Mouse (Mus musculus) lung, adult 2 months (tissue): ENCODE results near the gene Rassf7. TPM values are rescaled to one million over a fixed set of nuclear protein-coding genes. Genes with fewer than 3 reads are reported as not detected.
A peak's percentile ranks its signal among the peaks of the same experiment; 100 is the strongest.

ENCODE experiments used
- DNase-seq: peaks from one replicate; pipeline ENCODE4 v3.0.0; 2022
- H3K4me1 ChIP-seq: fragments of 200-500 bp; 2 replicates; pipeline ENCODE4 v1.6.1; 2011; ENCODE audit warnings: low read length; ENCODE audit not compliant: control insufficient read depth, insufficient read depth
- H3K4me3 ChIP-seq: fragments of 200-500 bp; replicated peaks from 2 replicates; pipeline ENCODE3; 2011; ENCODE audit warnings: low read depth, mild to moderate bottlenecking, control low read depth, low read length; ENCODE audit errors: extremely low read depth
- CTCF ChIP-seq: fragments of 200-500 bp; IDR thresholded peaks from 2 replicates; pipeline ENCODE4 v1.5.1; 2011; ENCODE audit warnings: mild to moderate bottlenecking, low read length, control low read depth; ENCODE audit not compliant: insufficient read depth
- POLR2A ChIP-seq: fragments of 200-500 bp; IDR thresholded peaks from 2 replicates; pipeline ENCODE4 v1.6.1; 2011; ENCODE audit warnings: low read depth, mild to moderate bottlenecking, control low read depth, low read length, borderline replicate concordance; ENCODE audit errors: extremely low read depth
- WGBS: fragments of 180-500 bp; shearing (Covaris S2); methylation state at CpG from one replicate; pipeline ENCODE4 v1.1.7; 2018; 5-methylcytosine and 5-hydroxymethylcytosine counted together
- polyA plus RNA-seq: library from polyadenylated mRNA; depleted of rRNA; stranded (reverse); fragments of >200 nt; gene quantifications from 2 replicates; pipeline ENCODE4 v1.2.3, GENCODE M21; 2012; rRNA removed

Gene Rassf7
- polyA plus RNA-seq: 87.1 and 92.9 TPM in 2 replicates

GRCm38 (mm10) chr7:141215101-141215879, at the start of gene Rassf7:
TSS of gene Rassf7 (plus strand) at chr7:141215860.
- TF ChIP-seq POLR2A (peak; percentile 26; the same call in 1 of the 2 replicates), CTCF (no peak)
- DNase-seq: peak; percentile 95
- WGBS: 2% methylated on average over 41 of the region's 41 CpGs
- 0 out of 2 replicates have a peak, but pooled peaks cover 7% of the 10 kb centered on the region for H3K4me1 ChIP-seq
- peak within 1 kb of the TSS; percentile 81 for H3K4me3 ChIP-seq

- TF ChIP-seq POLR2A (no peak; the same call in 1 of the 2 replicates), CTCF (no peak)
- 22% methylated on average over 7 of the region's 7 CpGs for WGBS
- Histone ChIP-seq H3K4me1 (peaks cover 17% of the 10 kb centered on the region), H3K4me3 (peak overlapping the region; percentile 78)
- DNase-seq: peak; percentile 41
These were observed 47.7 kb upstream of the Rassf7 start for GRCm38 (mm10) chr7:141167901-141168517.

DNA sequence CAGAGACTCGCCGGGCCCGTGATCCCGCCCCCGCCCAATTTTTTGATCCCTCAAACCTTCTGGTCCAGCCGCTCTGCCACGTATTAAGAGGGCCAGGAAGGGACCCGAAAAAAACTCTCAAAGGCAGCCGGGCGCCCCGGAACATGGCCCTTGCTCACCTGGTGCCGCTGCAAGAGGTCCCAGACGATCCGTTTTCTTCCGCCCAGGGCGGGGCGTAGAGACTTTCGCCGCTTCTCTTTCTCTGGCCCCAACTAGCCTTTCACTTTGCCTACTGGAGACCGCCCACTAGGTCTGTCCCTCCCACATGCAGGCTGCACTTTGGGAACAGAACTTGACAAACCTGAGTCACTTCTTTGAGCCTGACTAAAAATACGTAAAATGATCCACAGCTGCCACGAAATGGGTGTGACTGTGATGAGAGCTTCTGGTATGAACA, 47.1 kb upstream of the Rassf7 start:
- peak; percentile 68 for DNase-seq
- 7% methylated on average over 22 of the region's 22 CpGs for WGBS
- TF ChIP-seq POLR2A: peak; percentile 63; the same call in 1 of the 2 replicates
- no peak for TF ChIP-seq CTCF
- H3K4me1 ChIP-seq: peaks cover 19% of the 10 kb centered on the region
- H3K4me3 ChIP-seq: peak overlapping the region; percentile 78

GRCm38 (mm10) chr7:141169300-141169699, 46.4 kb upstream of the Rassf7 start:
- peak; percentile 50 for DNase-seq
- 21% methylated on average over 1 of the region's 1 CpGs for WGBS
- TF ChIP-seq CTCF (no peak), POLR2A (no peak)
- no peak overlapping the region for H3K4me3 ChIP-seq
- H3K4me1 ChIP-seq: peaks cover 19% of the 10 kb centered on the region

- DNase-seq: no peak
- peaks cover 19% of the 10 kb centered on the region for H3K4me1 ChIP-seq
- H3K4me3 ChIP-seq: no peak overlapping the region
- TF ChIP-seq POLR2A: no peak
- TF ChIP-seq CTCF: no peak
These were observed 45.8 kb upstream of the Rassf7 start for GRCm38 (mm10) chr7:141169866-141170265.

DNA sequence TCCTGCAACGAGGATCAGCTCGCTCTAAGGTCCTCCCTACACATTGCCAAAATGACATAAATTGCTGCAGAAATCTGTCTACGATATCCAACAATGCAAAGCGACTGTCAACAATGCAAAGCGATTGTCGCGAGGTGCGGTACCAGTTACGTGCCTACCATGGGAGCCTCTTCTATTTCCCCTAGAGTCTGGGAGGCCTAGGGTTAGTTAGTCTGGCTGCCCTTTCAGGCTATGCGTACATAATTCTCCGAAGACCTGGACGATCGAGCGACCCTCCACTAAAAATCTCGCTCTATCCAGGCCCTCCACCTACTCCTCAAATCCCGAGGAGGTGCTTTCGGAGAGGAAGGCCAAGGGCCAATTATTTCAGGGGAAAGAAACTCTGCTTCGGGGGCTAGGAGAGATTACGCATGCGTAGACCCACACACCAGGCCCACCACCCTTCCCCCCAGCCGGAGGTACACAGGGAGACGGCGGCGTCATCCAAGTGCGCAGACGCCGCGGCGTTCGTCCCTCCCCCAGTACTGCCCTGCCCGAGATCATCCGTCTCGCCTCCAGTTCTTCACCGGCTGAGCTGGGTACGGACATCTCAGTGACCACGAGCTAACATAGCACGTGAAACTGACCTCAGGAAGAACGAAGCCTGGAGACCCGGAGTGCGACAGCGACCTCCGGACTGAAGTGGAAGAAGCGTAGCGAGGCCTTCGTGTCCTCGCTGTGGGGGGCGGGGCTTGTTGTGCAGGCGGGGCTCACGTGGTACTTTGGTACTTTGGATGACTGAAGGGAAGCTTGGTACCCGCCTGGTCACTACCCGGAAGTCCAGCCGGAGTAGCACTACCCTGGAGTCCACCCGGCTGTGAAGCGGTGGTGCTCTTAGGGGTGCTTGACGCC, 43.3 kb upstream of the Rassf7 start, which contains the start of gene Rnh1:
Gene Rnh1 (minus strand): TSS at position 742 of the 891 bp plus-strand sequence.
- Histone ChIP-seq H3K4me3 (peak within 1 kb of the TSS; percentile 98), H3K4me1 (peaks cover 19% of the 10 kb centered on the region)
- TF ChIP-seq CTCF (no peak), POLR2A (peak; percentile 78; the same call in 1 of the 2 replicates)
- peak; percentile 90 for DNase-seq
- 2% methylated on average over 55 of the region's 55 CpGs for WGBS

GRCm38 (mm10) chr7:141173323-141173850, 42.3 kb upstream of the Rassf7 start:
- peaks cover 13% of the 10 kb centered on the region for H3K4me1 ChIP-seq
- WGBS: 62% methylated on average over 5 of the region's 5 CpGs

DNA sequence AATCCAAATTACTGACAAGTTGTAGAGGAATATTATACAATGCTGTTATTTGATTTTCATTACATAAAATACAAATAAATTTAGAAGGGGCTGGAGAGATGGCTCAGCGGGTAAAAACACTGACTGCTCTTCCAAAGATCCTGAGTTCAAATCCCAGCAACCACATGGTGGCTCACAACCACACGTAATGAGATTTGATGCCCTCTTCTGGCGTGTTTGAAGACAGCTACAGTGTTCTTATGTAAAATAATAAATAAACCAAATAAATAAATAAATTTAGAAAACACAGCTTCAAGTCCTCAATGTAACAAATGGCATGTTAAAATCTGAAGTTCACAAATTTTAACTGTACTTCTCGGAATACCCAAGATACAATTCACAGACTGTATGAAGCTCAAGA, 40.6 kb upstream of the Rassf7 start:
- 81% methylated on average over 4 of the region's 4 CpGs for WGBS
- Histone ChIP-seq H3K4me1 (peaks cover 5% of the 10 kb centered on the region; the same call in 1 of the 2 replicates), H3K4me3 (no peak overlapping the region)
- DNase-seq: no peak
- TF ChIP-seq POLR2A (no peak), CTCF (no peak)

More at GRCm38 (mm10) chr7:141173323-141173850, 42.3 kb upstream of the Rassf7 start:
- TF ChIP-seq POLR2A (no peak), CTCF (no peak)
- no peak overlapping the region for H3K4me3 ChIP-seq
- DNase-seq: no peak

DNA sequence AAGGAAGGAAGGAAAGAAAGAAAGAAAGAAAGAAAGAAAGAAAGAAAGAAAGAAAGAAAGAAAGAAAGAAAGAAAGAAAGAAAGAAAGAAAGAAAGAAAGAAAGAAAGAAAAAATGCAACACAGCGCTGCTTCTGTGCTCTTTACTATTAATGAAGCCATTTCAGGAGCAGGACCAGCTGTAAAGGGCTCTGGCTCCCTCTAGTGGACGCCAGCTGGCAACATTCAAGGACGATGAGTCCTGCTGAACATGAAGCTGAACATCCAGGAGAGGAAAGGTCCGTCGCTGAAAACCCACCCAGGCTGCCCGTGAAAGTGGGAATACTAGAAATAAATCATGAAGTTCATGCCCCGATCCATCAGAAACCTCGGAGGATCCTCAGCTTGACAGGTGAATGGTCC, 39.5 kb upstream of the Rassf7 start:
- WGBS: 2% methylated on average over 8 of the region's 8 CpGs
- Histone ChIP-seq H3K4me3 (no peak overlapping the region), H3K4me1 (peaks cover 3% of the 10 kb centered on the region; the same call in 1 of the 2 replicates)
- TF ChIP-seq POLR2A (no peak), CTCF (peak; percentile 99)
- peak; percentile 77 for DNase-seq

DNA sequence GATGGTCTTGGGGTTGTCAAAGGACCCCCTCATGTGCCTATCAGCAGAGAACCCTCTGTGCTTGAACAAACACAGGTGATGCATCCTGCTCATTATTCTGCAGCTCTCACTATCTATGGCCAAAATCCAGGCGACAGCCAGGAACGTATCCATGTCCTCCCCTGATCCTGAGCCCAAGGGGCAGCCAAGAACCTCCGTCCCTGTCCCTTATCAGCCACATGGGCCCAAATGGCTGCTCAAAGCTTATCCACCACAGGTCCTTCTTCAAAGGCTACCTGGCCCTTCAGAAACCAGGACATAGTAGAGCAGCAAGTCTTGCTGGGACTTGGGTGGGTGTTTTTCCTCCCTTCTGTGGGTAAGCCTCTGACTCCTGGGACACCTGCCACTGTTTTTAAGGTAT, 27.5 kb upstream of the Rassf7 start:
- no peak for DNase-seq
- Histone ChIP-seq H3K4me1 (peaks cover 10% of the 10 kb centered on the region), H3K4me3 (no peak overlapping the region)
- no peak for TF ChIP-seq CTCF
- TF ChIP-seq POLR2A: no peak
- WGBS: 72% methylated on average over 3 of the region's 3 CpGs
